Mouse (Mus musculus) heart, embryonic 15.5 days (tissue): ENCODE data around the gene Cdyl. TPM values are rescaled to one million over a fixed set of nuclear protein-coding genes. Genes with fewer than 3 reads are reported as not detected.

ENCODE experiments used
- ATAC-seq: fragments of 200-750 bp; cut with Nextera tagmentation; replicated peaks from 2 replicates; pipeline ENCODE4 v1.8.0; 2017; ENCODE audit warnings: low read depth, moderate TSS enrichment; ENCODE audit not compliant: insufficient number of reproducible peaks, insufficient read depth, low FRiP score
- H3K27ac ChIP-seq: fragments of 300-500 bp; sonication (generic); 2 replicates; pipeline ENCODE4 v1.5.1; 2015; ENCODE audit warnings: mild to moderate bottlenecking, inconsistent platforms
- H3K27me3 ChIP-seq: fragments of 300-500 bp; sonication (generic); 2 replicates; pipeline ENCODE4 v1.6.1; 2015; ENCODE audit warnings: inconsistent platforms
- H3K36me3 ChIP-seq: fragments of 300-500 bp; sonication (generic); 2 replicates; pipeline ENCODE4 v1.6.1; 2015; ENCODE audit warnings: mild to moderate bottlenecking, inconsistent platforms
- H3K4me1 ChIP-seq: fragments of 300-500 bp; sonication (generic); replicated peaks from 2 replicates; pipeline ENCODE4 v1.6.1; 2015; ENCODE audit warnings: inconsistent platforms
- H3K4me2 ChIP-seq: fragments of 300-500 bp; sonication (generic); 2 replicates; pipeline ENCODE4 v1.6.1; 2015; ENCODE audit warnings: inconsistent platforms, mild to moderate bottlenecking, moderate library complexity
- H3K4me3 ChIP-seq: fragments of 300-500 bp; sonication (generic); 2 replicates; pipeline ENCODE4 v1.5.1; 2015; ENCODE audit warnings: mild to moderate bottlenecking, inconsistent platforms
- H3K9ac ChIP-seq: fragments of 300-500 bp; sonication (generic); 2 replicates; pipeline ENCODE4 v1.6.1; 2015; ENCODE audit warnings: mild to moderate bottlenecking, inconsistent platforms
- H3K9me3 ChIP-seq: fragments of 300-500 bp; sonication (generic); replicated peaks from 2 replicates; pipeline ENCODE4 v1.6.1; 2016; ENCODE audit warnings: inconsistent platforms
- WGBS: fragments of 180-500 bp; shearing (Covaris S2); methylation state at CpG from one replicate; pipeline ENCODE4 v1.1.7; 2015; ENCODE audit warnings: mixed read lengths; 5-methylcytosine and 5-hydroxymethylcytosine counted together
- polyA plus RNA-seq: library from polyadenylated mRNA; unstranded; fragments of >200 nt; fragmentation: Nextera tagmentation; extraction: Ambion mirVana; gene quantifications from 2 replicates; pipeline ENCODE4 v1.2.1, GENCODE M21; 2015

Cdyl gene
- 10.0 and 10.7 TPM in 2 replicates for polyA plus RNA-seq

DNA sequence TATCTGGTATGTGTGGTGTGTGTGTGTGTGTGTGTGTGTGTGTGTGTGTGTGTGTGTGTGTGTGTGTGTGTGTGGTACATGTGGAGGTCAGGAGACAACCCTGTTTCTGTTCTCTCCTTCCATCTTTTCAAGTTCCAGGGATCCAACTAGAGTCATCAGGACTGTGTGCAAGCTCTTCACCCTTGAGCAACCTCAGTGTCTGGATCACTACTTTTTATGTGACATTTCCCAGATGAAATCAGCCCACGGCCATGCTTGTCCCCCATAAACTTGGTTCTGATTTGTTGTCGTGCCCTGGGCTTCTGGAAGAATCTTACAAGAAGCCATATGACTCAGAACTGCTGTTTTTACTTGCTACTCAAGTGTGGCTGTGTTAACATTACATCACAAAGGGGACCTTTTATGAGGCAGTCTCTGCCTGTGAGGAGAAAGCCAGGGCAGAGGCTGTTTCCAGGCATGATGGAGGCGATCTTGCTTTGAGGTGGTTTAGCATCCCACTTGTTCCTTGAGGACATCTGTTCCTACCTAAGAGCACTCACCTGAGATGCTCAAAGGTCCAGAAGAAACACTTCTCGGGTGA is at the start of gene Cdyl:
Gene Cdyl, plus strand, starts transcription at position 428 of the 580 bp plus-strand sequence.
- no peak for ATAC-seq
- Histone ChIP-seq H3K36me3 (no peaks in the 10 kb centered on the region), H3K4me3 (no peak within 1 kb of the TSS), H3K4me1 (no peaks in the 10 kb centered on the region), H3K9ac (no peak within 1 kb of the TSS), H3K4me2 (no peak within 1 kb of the TSS), H3K9me3 (no peaks in the 10 kb centered on the region), H3K27me3 (no peaks in the 10 kb centered on the region), H3K27ac (no peak within 1 kb of the TSS)
- 57% methylated on average over 4 of the region's 4 CpGs for WGBS

DNA sequence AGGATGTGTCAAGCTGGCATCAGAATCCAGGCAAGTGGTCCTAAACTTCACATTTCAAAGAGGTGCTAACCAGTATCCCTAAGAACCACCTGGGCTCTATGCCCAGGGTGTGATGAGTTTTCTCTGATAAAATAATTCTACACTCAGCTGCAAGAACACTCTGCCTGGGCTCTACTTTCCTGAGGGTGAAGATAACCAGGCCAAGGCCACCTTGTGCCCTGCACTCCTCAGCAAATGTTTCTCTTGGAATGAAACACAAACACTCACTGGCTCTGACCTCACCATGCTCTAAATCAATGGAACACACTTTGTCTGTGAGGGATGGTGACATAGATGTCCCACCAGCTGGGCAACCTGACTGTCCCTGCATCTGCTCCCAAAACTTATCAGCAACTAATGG is 48.9 kb upstream of the Cdyl start:
- Histone ChIP-seq H3K27me3 (no peaks in the 10 kb centered on the region), H3K9ac (no peak overlapping the region), H3K9me3 (no peaks in the 10 kb centered on the region), H3K36me3 (no peaks in the 10 kb centered on the region), H3K4me2 (no peak overlapping the region), H3K27ac (no peak overlapping the region), H3K4me3 (no peak overlapping the region), H3K4me1 (0 out of 2 replicates have a peak, but pooled peaks cover 2% of the 10 kb centered on the region)
- no peak for ATAC-seq

DNA sequence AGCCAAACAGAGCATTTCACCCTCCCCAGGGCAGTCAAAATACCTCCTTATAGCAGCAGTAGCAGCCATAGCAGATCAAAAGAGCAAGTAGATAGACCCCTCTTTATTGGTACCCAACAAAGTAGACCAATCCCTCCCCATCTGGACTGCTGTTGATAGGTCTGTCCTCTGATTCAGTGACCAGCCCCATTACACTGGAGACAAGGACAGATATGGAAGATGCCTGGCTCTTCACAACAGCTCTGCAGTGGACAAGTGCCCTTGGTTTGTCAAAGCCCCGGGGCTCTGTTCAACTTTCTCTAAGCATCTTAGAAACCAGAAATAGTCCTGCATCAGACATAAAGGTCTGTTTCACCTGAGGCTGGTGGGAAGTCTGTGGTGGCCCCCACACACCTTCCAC is 47.1 kb upstream of the Cdyl start:
- Histone ChIP-seq H3K36me3 (no peaks in the 10 kb centered on the region), H3K9me3 (no peaks in the 10 kb centered on the region), H3K4me3 (no peak overlapping the region), H3K4me1 (0 out of 2 replicates have a peak, but pooled peaks cover 2% of the 10 kb centered on the region), H3K27me3 (no peaks in the 10 kb centered on the region), H3K4me2 (no peak overlapping the region), H3K9ac (no peak overlapping the region), H3K27ac (no peak overlapping the region)
- ATAC-seq, result no peak
- 82% methylated on average over 1 of the region's 1 CpGs for WGBS

DNA sequence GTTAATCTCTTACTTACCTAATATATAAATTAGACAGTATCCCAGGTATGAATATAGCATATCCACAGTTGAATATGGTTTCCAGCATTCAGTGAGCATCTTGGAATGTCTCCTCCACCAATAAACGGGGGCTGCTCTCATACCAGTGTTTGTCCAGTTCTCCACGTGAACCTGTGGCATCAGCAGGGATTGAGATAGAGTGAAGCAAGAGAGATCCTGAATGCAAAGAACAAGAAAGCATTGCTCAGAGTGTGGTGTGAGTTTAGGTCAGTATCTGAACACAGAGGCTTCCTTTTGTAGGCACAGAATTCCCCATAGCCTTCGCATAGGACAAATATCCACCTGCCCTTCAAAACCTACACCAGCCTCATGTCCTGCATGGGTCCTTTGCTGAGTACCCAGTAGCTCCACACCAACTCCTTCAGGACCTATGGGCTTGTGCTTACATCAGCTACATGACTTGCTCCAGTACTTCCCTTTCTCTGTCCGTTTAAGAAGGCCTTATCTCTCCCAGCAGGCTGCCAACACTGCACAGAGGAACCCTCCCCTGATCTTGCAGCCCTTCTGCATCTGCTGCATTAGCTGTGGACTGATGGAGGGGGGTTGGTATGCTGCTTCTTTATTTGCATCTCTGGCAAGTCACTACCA is 44.7 kb upstream of the Cdyl start:
- no peaks in the 10 kb centered on the region for H3K9me3 ChIP-seq

DNA sequence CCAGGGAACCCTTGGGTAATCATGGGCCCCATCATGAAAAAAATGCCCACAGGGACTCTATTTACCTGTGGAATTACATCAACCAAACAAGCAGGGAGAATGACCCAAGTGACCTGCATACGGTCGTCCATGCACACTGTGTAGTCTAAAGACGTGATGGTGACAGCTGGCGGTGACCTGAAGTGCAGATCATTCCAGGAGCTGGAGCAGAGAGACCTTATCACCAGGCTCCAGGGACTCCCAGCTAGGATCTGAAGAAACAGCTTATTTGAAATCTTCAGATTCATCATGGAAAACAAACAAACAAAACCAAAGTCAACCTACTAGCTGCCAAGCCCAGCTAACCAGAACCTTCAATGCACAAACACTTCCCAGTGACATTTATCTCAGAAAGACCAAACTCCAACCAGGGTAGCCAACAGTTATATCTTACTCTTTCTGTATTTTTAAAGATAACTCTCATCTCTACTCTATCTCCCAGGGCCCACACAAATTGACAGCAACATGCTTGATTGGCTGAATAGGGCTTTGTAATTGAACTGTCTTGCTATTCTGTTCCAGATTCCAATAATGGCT is 43.0 kb upstream of the Cdyl start:
- H3K4me3 ChIP-seq, result no peak overlapping the region
- no peaks in the 10 kb centered on the region for H3K27me3 ChIP-seq
- H3K27ac ChIP-seq, result no peak overlapping the region
- 57% methylated on average over 4 of the region's 4 CpGs for WGBS
- H3K9ac ChIP-seq, result no peak overlapping the region
- H3K9me3 ChIP-seq, result no peaks in the 10 kb centered on the region
- 0 out of 2 replicates have a peak, but pooled peaks cover 2% of the 10 kb centered on the region for H3K4me1 ChIP-seq
- H3K36me3 ChIP-seq, result no peaks in the 10 kb centered on the region
- H3K4me2 ChIP-seq, result no peak overlapping the region
- no peak for ATAC-seq

More for the DNA sequence above, 44.7 kb upstream of the Cdyl start:
- Histone ChIP-seq H3K9ac (no peak overlapping the region), H3K4me3 (no peak overlapping the region), H3K27me3 (no peaks in the 10 kb centered on the region), H3K27ac (no peak overlapping the region), H3K4me2 (no peak overlapping the region), H3K4me1 (0 out of 2 replicates have a peak, but pooled peaks cover 2% of the 10 kb centered on the region), H3K36me3 (no peaks in the 10 kb centered on the region)
- no peak for ATAC-seq
- 61% methylated on average over 4 of the region's 4 CpGs for WGBS

DNA sequence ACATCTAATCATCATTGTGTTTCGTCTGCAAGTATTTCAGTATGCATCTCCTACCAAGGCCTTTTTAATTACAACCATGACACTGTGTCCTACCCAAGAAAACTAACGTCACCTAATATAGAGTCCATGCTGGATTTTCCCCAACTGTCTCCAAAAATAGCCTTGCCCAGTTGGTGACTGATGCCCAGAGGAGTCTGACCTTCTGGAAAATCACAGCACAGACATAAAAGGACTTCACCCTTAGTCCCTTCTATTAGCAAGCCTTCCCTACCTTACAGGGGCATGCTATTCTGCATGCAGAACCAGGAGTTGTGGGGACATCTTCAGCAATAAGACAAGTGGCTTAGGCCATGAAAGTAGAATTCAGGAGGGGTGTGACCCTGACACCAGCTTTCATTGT is 40.3 kb upstream of the Cdyl start:
- H3K27ac ChIP-seq, result no peak overlapping the region
- H3K9me3 ChIP-seq, result no peaks in the 10 kb centered on the region
- H3K36me3 ChIP-seq, result no peaks in the 10 kb centered on the region
- no peak overlapping the region for H3K4me3 ChIP-seq
- WGBS, result 59% methylated on average over 2 of the region's 2 CpGs
- H3K9ac ChIP-seq, result no peak overlapping the region
- H3K4me2 ChIP-seq, result no peak overlapping the region
- ATAC-seq, result no peak
- H3K4me1 ChIP-seq, result 0 out of 2 replicates have a peak, but pooled peaks cover 2% of the 10 kb centered on the region
- no peaks in the 10 kb centered on the region for H3K27me3 ChIP-seq

DNA sequence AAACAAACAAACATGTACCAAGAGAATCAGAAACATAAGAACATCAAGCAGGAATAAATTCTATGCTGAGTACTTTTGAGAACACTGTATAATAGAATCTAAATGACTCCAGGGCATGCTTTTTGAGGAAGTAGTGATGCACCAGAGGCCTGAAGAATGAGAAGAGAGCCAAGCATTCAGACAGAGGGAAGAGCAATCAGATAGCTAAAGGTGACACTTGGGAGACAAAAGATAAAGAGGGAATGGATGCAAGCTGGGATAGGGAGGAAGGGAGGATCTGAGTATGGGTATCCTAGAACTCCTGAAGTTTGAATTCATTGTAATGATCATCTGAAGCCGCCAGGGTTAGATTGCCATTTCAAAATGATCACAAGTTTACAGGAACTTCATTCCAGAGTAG is 38.9 kb upstream of the Cdyl start:
- no peak overlapping the region for H3K9ac ChIP-seq
- H3K4me3 ChIP-seq, result no peak overlapping the region
- 50% methylated on average over 1 of the region's 1 CpGs for WGBS
- no peaks in the 10 kb centered on the region for H3K36me3 ChIP-seq
- H3K27me3 ChIP-seq, result no peaks in the 10 kb centered on the region
- no peaks in the 10 kb centered on the region for H3K4me1 ChIP-seq
- H3K4me2 ChIP-seq, result no peak overlapping the region
- no peak for ATAC-seq
- no peak overlapping the region for H3K27ac ChIP-seq
- H3K9me3 ChIP-seq, result no peaks in the 10 kb centered on the region

DNA sequence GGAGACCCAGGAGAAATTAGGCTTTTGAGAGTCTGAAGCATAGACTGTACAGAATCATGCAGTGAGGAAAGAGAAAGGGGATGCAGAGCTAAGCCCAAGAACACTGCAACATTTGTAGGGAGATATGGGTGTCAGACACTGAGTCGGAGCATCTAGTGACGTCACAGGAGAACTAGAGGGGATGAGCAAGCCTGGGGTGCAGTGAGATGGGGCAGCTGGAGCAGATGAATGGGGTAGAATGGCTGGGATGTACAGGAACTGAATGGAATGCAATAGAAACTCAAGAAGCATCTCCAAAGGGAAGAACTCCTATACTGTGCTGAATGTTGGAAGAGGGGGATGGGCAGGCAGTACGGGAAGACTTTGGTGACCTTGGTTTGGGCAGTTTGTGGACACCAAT is 34.8 kb upstream of the Cdyl start:
- Histone ChIP-seq H3K9me3 (no peaks in the 10 kb centered on the region), H3K9ac (no peak overlapping the region), H3K4me1 (no peaks in the 10 kb centered on the region), H3K27me3 (no peaks in the 10 kb centered on the region), H3K4me3 (no peak overlapping the region), H3K36me3 (no peaks in the 10 kb centered on the region), H3K4me2 (no peak overlapping the region), H3K27ac (no peak overlapping the region)
- no peak for ATAC-seq
- 82% methylated on average over 3 of the region's 3 CpGs for WGBS

DNA sequence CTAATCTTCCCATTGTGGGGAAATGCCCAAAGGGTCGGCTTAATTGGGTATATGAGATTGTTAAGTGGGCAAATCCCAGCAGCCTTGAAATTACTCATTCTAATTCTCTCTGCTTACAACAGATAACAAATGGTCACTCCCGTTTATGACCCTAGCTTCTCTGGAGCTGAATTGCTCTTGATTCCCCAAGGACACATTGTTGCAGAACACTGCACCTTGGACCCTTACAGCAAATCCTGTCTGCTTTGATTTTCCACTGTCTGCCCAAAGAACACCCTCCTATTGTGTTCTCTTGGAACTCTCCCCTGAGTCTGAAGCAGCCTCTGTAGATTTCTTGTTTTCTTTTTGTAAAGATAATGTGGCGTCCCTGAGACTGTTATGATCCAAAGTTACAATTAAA is 34.1 kb upstream of the Cdyl start:
- ATAC-seq, result no peak
- H3K36me3 ChIP-seq, result no peaks in the 10 kb centered on the region
- H3K27me3 ChIP-seq, result no peaks in the 10 kb centered on the region
- no peak overlapping the region for H3K4me2 ChIP-seq
- H3K4me3 ChIP-seq, result no peak overlapping the region
- WGBS, result 55% methylated on average over 3 of the region's 3 CpGs
- H3K27ac ChIP-seq, result no peak overlapping the region
- no peaks in the 10 kb centered on the region for H3K9me3 ChIP-seq
- H3K9ac ChIP-seq, result no peak overlapping the region
- no peaks in the 10 kb centered on the region for H3K4me1 ChIP-seq

DNA sequence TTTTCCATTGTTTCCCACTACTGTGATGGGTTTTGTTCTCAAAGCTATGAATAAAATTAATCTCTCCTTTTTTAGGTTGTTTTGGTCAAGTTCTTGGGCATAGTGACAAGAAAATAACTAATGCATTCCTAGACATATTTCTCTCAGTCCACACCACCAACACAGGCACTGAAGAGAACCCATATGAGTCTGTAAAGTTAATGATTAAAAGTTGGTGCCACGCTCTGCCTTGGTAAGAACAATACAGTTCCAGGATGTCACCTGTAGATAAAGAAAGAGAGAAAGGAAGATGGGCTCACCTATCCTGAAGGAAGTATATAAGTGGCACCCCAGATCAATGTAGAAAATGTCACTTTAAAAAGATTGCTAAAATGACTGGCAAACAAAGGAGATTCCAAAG is 32.3 kb upstream of the Cdyl start:
- Histone ChIP-seq H3K4me2 (no peak overlapping the region), H3K9ac (no peak overlapping the region), H3K4me1 (no peaks in the 10 kb centered on the region), H3K4me3 (no peak overlapping the region), H3K9me3 (no peaks in the 10 kb centered on the region), H3K27ac (no peak overlapping the region), H3K27me3 (no peaks in the 10 kb centered on the region), H3K36me3 (no peaks in the 10 kb centered on the region)
- 88% methylated on average over 1 of the region's 1 CpGs for WGBS
- no peak for ATAC-seq

DNA sequence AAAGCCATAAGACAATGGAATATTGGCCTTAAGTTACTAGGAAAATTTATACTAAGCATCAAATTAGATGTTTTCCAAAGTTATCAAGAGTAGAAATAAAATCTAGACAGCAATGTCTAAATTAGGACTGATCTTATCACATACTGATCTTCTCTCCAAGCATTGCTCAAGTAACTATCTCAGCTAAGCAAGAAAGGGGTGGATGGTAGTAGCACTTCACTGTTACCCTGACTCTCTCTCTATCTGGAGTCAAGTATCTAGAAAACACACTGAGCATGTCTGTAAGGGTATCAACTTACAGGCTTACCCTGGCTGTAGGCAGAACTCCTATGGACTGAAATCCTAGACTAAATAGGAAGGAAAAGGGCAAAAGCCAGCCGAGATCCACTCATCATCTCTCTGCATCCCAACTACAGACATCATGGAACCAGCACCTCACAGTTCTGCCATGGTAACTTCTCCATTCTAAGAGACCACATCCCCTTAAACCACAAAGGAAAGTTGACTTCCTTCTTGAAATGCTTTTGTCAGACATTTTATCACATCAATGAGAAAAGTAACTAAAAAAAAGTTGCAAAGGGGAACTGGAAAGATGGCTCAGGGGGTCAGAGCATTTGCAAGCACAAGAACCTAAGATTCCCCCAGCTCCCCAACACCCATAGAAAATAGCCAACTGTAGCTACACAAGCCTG is 12.4 kb upstream of the Cdyl start:
- Histone ChIP-seq H3K4me1 (no peaks in the 10 kb centered on the region), H3K4me3 (no peak overlapping the region), H3K4me2 (no peak overlapping the region), H3K27me3 (no peaks in the 10 kb centered on the region), H3K9me3 (no peaks in the 10 kb centered on the region), H3K36me3 (no peaks in the 10 kb centered on the region), H3K9ac (no peak overlapping the region), H3K27ac (no peak overlapping the region)
- no peak for ATAC-seq
- 82% methylated on average over 1 of the region's 1 CpGs for WGBS
